9 mouse cellular contexts compared by ENCODE assay signal in genomic region chr5:109466576-109467506, GRCm38 (mm10). TPM values are rescaled to one million over a fixed set of nuclear protein-coding genes. Genes with fewer than 3 reads are reported as not detected.
DNase-seq lines count a peak whose midpoint lies in the region; ATAC-seq lines count a peak whose summit lies in the region.
"Had no signal": no experiment of that assay in that cellular context is flagged by ENCODE, and none has a peak within 500 bp of the region (broad histone marks: within the 10 kb centered on the region; RNA-seq: fewer than 3 reads in every experiment).

No protein-coding gene starts in this region.

- no peak for ATAC-seq in forebrain, embryonic 14.5 days
- ATAC-seq in kidney, embryonic 14.5 days (ENCODE audit: low FRiP score, low TSS enrichment), result peak; percentile 98
- peak; percentile 68 for ATAC-seq in liver, embryonic 13.5 days (ENCODE audit: low read depth)

- H3K36me3 ChIP-seq in forebrain, embryonic 14.5 days (ENCODE audit: control insufficient read depth, insufficient read depth, low read length), result no peaks in the 10 kb centered on the region
- H3K36me3 ChIP-seq in kidney, embryonic 14.5 days (ENCODE audit: control insufficient read depth, insufficient read depth, low read length), result no peaks in the 10 kb centered on the region
- H3K36me3 ChIP-seq in liver, embryonic 13.5 days, result no peaks in the 10 kb centered on the region

- peak; percentile 1 to 25 for DNase-seq in heart, adult 18-20 months
- no peak for DNase-seq in heart, postnatal 25 days (ENCODE audit: low spot score)
- DNase-seq in adrenal gland, postnatal 14 days, result peak; percentile 68
- peak; percentile 17 for DNase-seq in forebrain, embryonic 14.5 days (ENCODE audit: low spot score)
- DNase-seq in liver, embryonic 13.5 days, result no peak
- DNase-seq in retina, postnatal 7 days (ENCODE audit: low read depth, low spot score), result peak; percentile 5
- no peak for DNase-seq in spleen, postnatal 14 days (ENCODE audit: low spot score in 2 of 2)

- H3K27me3 ChIP-seq in forebrain, embryonic 14.5 days (replicated peaks; ENCODE audit: control insufficient read depth, insufficient read depth, low read length), result no peaks in the 10 kb centered on the region
- H3K27me3 ChIP-seq in kidney, embryonic 14.5 days (ENCODE audit: control insufficient read depth, insufficient read depth, low read length), result no peaks in the 10 kb centered on the region
- H3K27me3 ChIP-seq in liver, embryonic 13.5 days, result no peaks in the 10 kb centered on the region

- WGBS in forebrain, embryonic 14.5 days, result 26% methylated on average over 20 of the region's 21 CpGs
- 27% methylated on average over 20 of the region's 21 CpGs for WGBS in kidney, embryonic 14.5 days
- 17% methylated on average over 19 of the region's 21 CpGs for WGBS in liver, embryonic 13.5 days (ENCODE audit: insufficient replicate concordance)

- peaks cover 21% of the 10 kb centered on the region; the same call in 1 of the 2 replicates for H3K9me3 ChIP-seq in forebrain, embryonic 14.5 days (replicated peaks; ENCODE audit: control insufficient read depth, low read length)
- H3K9me3 ChIP-seq in kidney, embryonic 14.5 days (ENCODE audit: control insufficient read depth, low read length), result no peaks in the 10 kb centered on the region
- no peaks in the 10 kb centered on the region for H3K9me3 ChIP-seq in liver, embryonic 13.5 days (replicated peaks)

- intact Hi-C loops in heart, postnatal 25 days (cut with DNase I), result no loop called here

- H3K4me1 ChIP-seq in forebrain, embryonic 14.5 days (ENCODE audit: control insufficient read depth, insufficient read depth, low read length), result no peaks in the 10 kb centered on the region
- H3K4me1 ChIP-seq in kidney, embryonic 14.5 days (ENCODE audit: control insufficient read depth, insufficient read depth, low read length), result no peaks in the 10 kb centered on the region
- H3K4me1 ChIP-seq in liver, embryonic 13.5 days (replicated peaks), result no peaks in the 10 kb centered on the region

- H3K4me3 ChIP-seq in forebrain, embryonic 14.5 days (ENCODE audit: low read depth, low read length), result no peak overlapping the region
- peak overlapping the region; percentile 33 for H3K4me3 ChIP-seq in kidney, embryonic 14.5 days (ENCODE audit: low read length)
- H3K4me3 ChIP-seq in liver, embryonic 13.5 days (replicated peaks), result peak overlapping the region; percentile 25

- H3K4me2 ChIP-seq in forebrain, embryonic 14.5 days (ENCODE audit: low read length), result no peak overlapping the region
- H3K4me2 ChIP-seq in kidney, embryonic 14.5 days (replicated peaks; ENCODE audit: low read depth, low read length), result peak overlapping the region; percentile 38
- peak overlapping the region; percentile 19 for H3K4me2 ChIP-seq in liver, embryonic 13.5 days

- H3K27ac ChIP-seq in forebrain, embryonic 14.5 days (ENCODE audit: low read depth, low read length), result no peak overlapping the region
- no peak overlapping the region for H3K27ac ChIP-seq in kidney, embryonic 14.5 days (ENCODE audit: low read depth, low read length)
- H3K27ac ChIP-seq in liver, embryonic 13.5 days, result no peak overlapping the region

- no peak overlapping the region for H3K9ac ChIP-seq in forebrain, embryonic 14.5 days (ENCODE audit: low read length)
- H3K9ac ChIP-seq in kidney, embryonic 14.5 days (ENCODE audit: low read depth, low read length), result no peak overlapping the region
- H3K9ac ChIP-seq in liver, embryonic 13.5 days, result no peak overlapping the region

RNA-seq across cellular contexts. Expression of gene Vmn2r17, which starts 47.4 kb away (rescaled TPM):
- not detected for total RNA-seq in heart, adult 18-20 months (2021)
- total RNA-seq in heart, postnatal 25 days (2021), result not detected
- not detected in 2 replicates for total RNA-seq in adrenal gland, postnatal 14 days (2021)
- polyA plus RNA-seq in forebrain, embryonic 14.5 days (2014; fragmentation: Nextera tagmentation; extraction: Ambion mirVana), result not detected in 2 replicates
- polyA plus RNA-seq in kidney, embryonic 14.5 days (2014; fragmentation: Nextera tagmentation; extraction: Ambion mirVana), result not detected in 2 replicates
- not detected in 2 replicates for polyA plus RNA-seq in liver, embryonic 13.5 days (2015; fragmentation: Nextera tagmentation; extraction: Ambion mirVana)
- total RNA-seq: layer of hippocampus, adult 18-20 months had no signal

Comparison
In these comparisons a context has a peak if more than half of its experiments do, and no peak if none do; other contexts are left out.
1. DNase-seq: peak in heart, adult 18-20 months (2 of 2), adrenal gland, postnatal 14 days (single experiment), forebrain, embryonic 14.5 days (single experiment) and retina, postnatal 7 days (single experiment); none in heart, postnatal 25 days (single experiment), liver, embryonic 13.5 days (single experiment) and spleen, postnatal 14 days (0 of 2).